Mouse (Mus musculus) spleen, adult 2 months (tissue): ENCODE results near the gene Dr1.

Experiments
- CTCF ChIP-seq: fragments of 200-500 bp; IDR thresholded peaks from 2 replicates; pipeline ENCODE4 v1.5.1; 2011; ENCODE audit warnings: mild to moderate bottlenecking, inconsistent platforms; ENCODE audit not compliant: insufficient read depth, insufficient read length, insufficient replicate concordance; ENCODE audit errors: extremely low read depth
- POLR2A ChIP-seq: fragments of 200-500 bp; IDR thresholded peaks from 2 replicates; pipeline ENCODE4 v1.6.1; 2011; ENCODE audit warnings: low read depth, low read length, inconsistent platforms

DNA sequence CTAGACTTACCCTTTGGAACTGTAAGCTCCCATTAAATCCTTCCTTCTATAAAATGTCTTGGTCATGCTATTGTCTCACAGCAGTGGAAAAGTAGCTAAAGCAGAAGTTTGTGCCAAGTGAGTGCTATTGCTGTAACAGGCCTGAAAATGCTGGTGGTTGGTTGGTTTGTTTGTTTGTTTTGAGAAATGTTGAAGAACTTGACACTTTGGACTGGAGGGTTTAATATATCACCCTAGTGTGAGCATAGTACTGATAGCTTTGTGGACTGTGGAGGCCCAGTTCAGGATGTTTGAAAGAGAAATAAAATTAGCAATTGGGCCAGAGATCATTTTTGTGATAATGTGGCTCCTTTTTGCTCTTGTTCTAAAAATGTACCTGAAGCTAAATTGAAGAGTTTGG is 42.5 kb upstream of the Dr1 start:
- TF ChIP-seq POLR2A (no peak), CTCF (no peak)
